Mouse (Mus musculus) heart, embryonic 16.5 days (tissue): ENCODE measurements around the gene Dab1. TPM values are rescaled to one million over a fixed set of nuclear protein-coding genes. Genes with fewer than 3 reads are reported as not detected.

ENCODE experiments used
- ATAC-seq: fragments of 200-750 bp; cut with Nextera tagmentation; replicated peaks from 2 replicates; pipeline ENCODE4 v1.8.0; 2017; ENCODE audit warnings: moderate number of reproducible peaks; ENCODE audit not compliant: insufficient read depth, low FRiP score; ENCODE audit errors: extremely low read depth
- H3K27ac ChIP-seq: fragments of 300-500 bp; sonication (generic); 2 replicates; pipeline ENCODE4 v1.5.1; 2014; ENCODE audit warnings: mild to moderate bottlenecking, low read length, control low read depth, moderate library complexity
- H3K27me3 ChIP-seq: fragments of 300-500 bp; sonication (generic); 2 replicates; pipeline ENCODE4 v1.6.1; 2014; ENCODE audit warnings: low read length, mixed read lengths; ENCODE audit not compliant: control insufficient read depth, insufficient read depth
- H3K36me3 ChIP-seq: fragments of 300-500 bp; sonication (generic); 2 replicates; pipeline ENCODE4 v1.6.1; 2014; ENCODE audit not compliant: control insufficient read depth, insufficient read depth
- H3K4me1 ChIP-seq: fragments of 300-500 bp; sonication (generic); 2 replicates; pipeline ENCODE4 v1.6.1; 2014; ENCODE audit warnings: low read length, mixed read lengths; ENCODE audit not compliant: control insufficient read depth, insufficient read depth
- H3K4me2 ChIP-seq: fragments of 300-500 bp; sonication (generic); 2 replicates; pipeline ENCODE4 v1.6.1; 2014; ENCODE audit warnings: low read depth, mild to moderate bottlenecking, control low read depth, low read length
- H3K4me3 ChIP-seq: fragments of 300-500 bp; sonication (generic); 2 replicates; pipeline ENCODE4 v1.5.1; 2014; ENCODE audit warnings: mild to moderate bottlenecking, control low read depth, low read length
- H3K9ac ChIP-seq: fragments of 300-500 bp; sonication (generic); 2 replicates; pipeline ENCODE4 v1.6.1; 2014; ENCODE audit warnings: low read length, control low read depth
- H3K9me3 ChIP-seq: fragments of 300-500 bp; sonication (generic); replicated peaks from 2 replicates; pipeline ENCODE4 v1.6.1; 2016; ENCODE audit warnings: low read length; ENCODE audit not compliant: control insufficient read depth
- WGBS: fragments of 180-500 bp; shearing (Covaris S2); extraction: QIAGEN DNeasy Blood & Tissue Kit; methylation state at CpG from one replicate; pipeline ENCODE4 v1.1.7; 2014; 5-methylcytosine and 5-hydroxymethylcytosine counted together
- polyA plus RNA-seq: library from polyadenylated mRNA; unstranded; fragments of >200 nt; fragmentation: Nextera tagmentation; extraction: Ambion mirVana; gene quantifications from 2 replicates; pipeline ENCODE4 v1.2.1, GENCODE M21; 2015

Dab1 gene
- polyA plus RNA-seq, 1 experiment from 2014 or later = 0.85 TPM

- WGBS = 47% methylated on average over 2 of the region's 2 CpGs
Measured at GRCm38 (mm10) chr4:104415482-104415881, 796.3 kb downstream of the Dab1 start.

GRCm38 (mm10) chr4:104418354-104418753 lies 799.2 kb downstream of the Dab1 start:
- Histone ChIP-seq H3K9ac (no peak overlapping the region), H3K9me3 (no peaks in the 10 kb centered on the region), H3K4me3 (no peak overlapping the region), H3K4me1 (no peaks in the 10 kb centered on the region), H3K27me3 (no peaks in the 10 kb centered on the region), H3K27ac (no peak overlapping the region), H3K4me2 (no peak overlapping the region), H3K36me3 (no peaks in the 10 kb centered on the region)
- no peak for ATAC-seq
- 86% methylated on average over 2 of the region's 2 CpGs for WGBS

More at GRCm38 (mm10) chr4:104415482-104415881, 796.3 kb downstream of the Dab1 start:
- Histone ChIP-seq H3K4me1 (no peaks in the 10 kb centered on the region), H3K27me3 (no peaks in the 10 kb centered on the region), H3K4me3 (no peak overlapping the region), H3K9ac (no peak overlapping the region), H3K9me3 (no peaks in the 10 kb centered on the region), H3K4me2 (no peak overlapping the region), H3K27ac (no peak overlapping the region), H3K36me3 (no peaks in the 10 kb centered on the region)
- no peak for ATAC-seq

GRCm38 (mm10) chr4:104420983-104421680 lies 802.0 kb downstream of the Dab1 start:
- WGBS = 89% methylated on average over 12 of the region's 12 CpGs

GRCm38 (mm10) chr4:104429127-104429526 lies 810.0 kb downstream of the Dab1 start:
- H3K9me3 ChIP-seq = no peaks in the 10 kb centered on the region
- H3K27ac ChIP-seq = no peak overlapping the region
- no peaks in the 10 kb centered on the region for H3K36me3 ChIP-seq
- H3K27me3 ChIP-seq = no peaks in the 10 kb centered on the region
- no peak for ATAC-seq
- H3K4me2 ChIP-seq = no peak overlapping the region
- no peak overlapping the region for H3K9ac ChIP-seq
- no peak overlapping the region for H3K4me3 ChIP-seq
- no peaks in the 10 kb centered on the region for H3K4me1 ChIP-seq
- WGBS = 56% methylated on average over 7 of the region's 7 CpGs

More at GRCm38 (mm10) chr4:104420983-104421680, 802.0 kb downstream of the Dab1 start:
- Histone ChIP-seq H3K4me3 (no peak overlapping the region), H3K27ac (no peak overlapping the region), H3K9ac (no peak overlapping the region), H3K4me2 (no peak overlapping the region), H3K4me1 (no peaks in the 10 kb centered on the region), H3K36me3 (no peaks in the 10 kb centered on the region), H3K27me3 (no peaks in the 10 kb centered on the region), H3K9me3 (no peaks in the 10 kb centered on the region)
- ATAC-seq = no peak

- no peaks in the 10 kb centered on the region for H3K27me3 ChIP-seq
- H3K9me3 ChIP-seq = no peaks in the 10 kb centered on the region
- H3K36me3 ChIP-seq = no peaks in the 10 kb centered on the region
- H3K27ac ChIP-seq = no peak overlapping the region
- ATAC-seq = no peak
- H3K9ac ChIP-seq = no peak overlapping the region
- WGBS = 65% methylated on average over 7 of the region's 7 CpGs
- H3K4me2 ChIP-seq = no peak overlapping the region
- H3K4me1 ChIP-seq = no peaks in the 10 kb centered on the region
- no peak overlapping the region for H3K4me3 ChIP-seq
Measured at GRCm38 (mm10) chr4:104431231-104431855, 812.2 kb downstream of the Dab1 start.

- 83% methylated on average over 11 of the region's 11 CpGs for WGBS
Measured at GRCm38 (mm10) chr4:104432150-104432549, 813.0 kb downstream of the Dab1 start.

GRCm38 (mm10) chr4:104435736-104436135 lies 816.6 kb downstream of the Dab1 start:
- 82% methylated on average over 5 of the region's 5 CpGs for WGBS
- ATAC-seq = no peak
- Histone ChIP-seq H3K27me3 (no peaks in the 10 kb centered on the region), H3K4me1 (no peaks in the 10 kb centered on the region), H3K27ac (no peak overlapping the region), H3K9me3 (no peaks in the 10 kb centered on the region), H3K4me3 (no peak overlapping the region), H3K9ac (no peak overlapping the region), H3K4me2 (no peak overlapping the region), H3K36me3 (no peaks in the 10 kb centered on the region)

More at GRCm38 (mm10) chr4:104432150-104432549, 813.0 kb downstream of the Dab1 start:
- Histone ChIP-seq H3K4me3 (no peak overlapping the region), H3K27ac (no peak overlapping the region), H3K4me1 (no peaks in the 10 kb centered on the region), H3K9ac (no peak overlapping the region), H3K27me3 (no peaks in the 10 kb centered on the region), H3K9me3 (no peaks in the 10 kb centered on the region), H3K36me3 (no peaks in the 10 kb centered on the region), H3K4me2 (no peak overlapping the region)
- no peak for ATAC-seq

- H3K9ac ChIP-seq = no peak overlapping the region
- no peaks in the 10 kb centered on the region for H3K27me3 ChIP-seq
- no peaks in the 10 kb centered on the region for H3K4me1 ChIP-seq
- H3K9me3 ChIP-seq = no peaks in the 10 kb centered on the region
- no peak overlapping the region for H3K4me3 ChIP-seq
- 82% methylated on average over 4 of the region's 4 CpGs for WGBS
- H3K36me3 ChIP-seq = no peaks in the 10 kb centered on the region
- no peak overlapping the region for H3K27ac ChIP-seq
- H3K4me2 ChIP-seq = no peak overlapping the region
- no peak for ATAC-seq
Measured at GRCm38 (mm10) chr4:104436411-104436810, 817.3 kb downstream of the Dab1 start.

GRCm38 (mm10) chr4:104438730-104439129 lies 819.6 kb downstream of the Dab1 start:
- 93% methylated on average over 4 of the region's 4 CpGs for WGBS
- no peaks in the 10 kb centered on the region for H3K36me3 ChIP-seq
- H3K4me2 ChIP-seq = no peak overlapping the region
- H3K9ac ChIP-seq = no peak overlapping the region
- H3K4me1 ChIP-seq = no peaks in the 10 kb centered on the region
- no peak overlapping the region for H3K4me3 ChIP-seq
- ATAC-seq = no peak
- no peak overlapping the region for H3K27ac ChIP-seq
- no peaks in the 10 kb centered on the region for H3K27me3 ChIP-seq
- no peaks in the 10 kb centered on the region for H3K9me3 ChIP-seq
